Mouse (Mus musculus) adrenal gland (tissue): Measurements from ENCODE around the gene Srcin1.

Experiments used
- intact Hi-C: fragments of 180-260 bp; cut with DNase I; formaldehyde crosslinking; loops from one replicate; pipeline ENCODE4 v1.15.1; 2025

The Srcin1 gene

DNA sequence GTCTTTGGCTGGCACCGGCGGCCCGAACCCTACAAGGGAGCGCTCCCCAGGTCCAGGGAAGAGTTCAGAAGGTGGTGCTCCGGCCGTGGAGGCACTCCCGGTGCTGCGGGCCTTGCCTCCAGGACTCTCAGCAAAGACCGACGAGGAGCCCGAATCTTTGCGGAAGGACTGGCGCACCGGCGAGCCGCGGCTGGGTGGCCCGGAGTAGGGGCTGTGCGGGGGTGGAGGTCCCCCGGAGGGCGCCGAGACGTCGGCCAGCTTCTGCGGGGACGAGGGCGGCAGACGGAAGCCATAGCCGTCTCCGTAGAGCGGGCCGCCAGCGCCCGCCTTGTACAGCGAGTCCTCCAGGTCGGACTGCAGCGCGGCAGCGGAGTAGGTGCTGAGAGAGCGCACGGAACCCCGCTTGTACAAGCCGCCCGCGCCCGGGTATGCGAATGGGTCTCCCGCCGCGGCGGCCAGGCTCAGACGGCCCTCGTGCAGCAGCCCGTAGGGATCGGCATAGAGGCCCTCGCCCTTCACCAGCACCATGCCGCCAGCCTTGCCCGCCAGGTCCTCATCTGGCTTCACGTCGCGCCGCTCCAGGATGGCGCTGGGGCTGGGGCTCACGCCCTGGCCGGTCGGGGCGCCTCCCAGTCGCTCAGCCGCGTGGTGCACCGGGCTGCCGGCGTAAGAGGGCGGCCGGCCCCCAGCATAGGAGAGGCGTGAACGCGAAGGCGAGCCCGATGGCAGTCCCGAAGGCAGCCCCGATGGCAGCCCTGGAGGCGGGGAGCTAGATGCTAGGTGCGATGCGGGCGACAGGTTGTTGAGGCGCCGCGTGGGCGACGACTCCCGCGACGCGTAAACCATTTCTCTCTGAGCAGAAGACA, 41.3 kb downstream of the Srcin1 start:
- intact Hi-C loops = loop anchor here (5.0 kb wide), 2 partner anchors 43 to 88 kb away; partner anchors contain the start of gene Srcin1

DNA sequence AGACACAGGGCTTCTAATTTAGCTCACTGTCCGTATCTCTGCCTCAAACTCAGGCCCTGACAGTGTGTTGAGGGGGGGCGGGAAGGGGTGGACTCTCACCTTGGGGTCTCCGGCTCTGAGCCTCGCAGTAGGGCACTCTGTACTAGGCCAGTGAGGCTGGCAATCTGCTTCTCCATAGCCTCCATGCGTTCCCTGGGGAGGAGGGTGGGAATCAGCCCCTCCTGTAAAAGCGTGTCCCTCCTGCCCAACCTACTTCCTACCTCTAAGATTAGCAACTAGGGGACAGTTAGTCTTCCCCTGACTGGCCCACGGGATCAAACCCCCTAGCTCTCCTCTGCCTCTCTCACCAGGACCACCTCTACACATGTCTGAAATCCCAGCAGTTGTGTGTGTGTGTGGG, 42.3 kb downstream of the Srcin1 start:
- intact Hi-C loops = loop anchor here (5.0 kb wide), 2 partner anchors 44 to 89 kb away; partner anchors contain the start of gene Srcin1

GRCm38 (mm10) chr11:97532950-97533582, 42.9 kb downstream of the Srcin1 start:
- intact Hi-C loops = loop anchor here (5.0 kb wide), 2 partner anchors 44 to 89 kb away; partner anchors contain the start of gene Srcin1

DNA sequence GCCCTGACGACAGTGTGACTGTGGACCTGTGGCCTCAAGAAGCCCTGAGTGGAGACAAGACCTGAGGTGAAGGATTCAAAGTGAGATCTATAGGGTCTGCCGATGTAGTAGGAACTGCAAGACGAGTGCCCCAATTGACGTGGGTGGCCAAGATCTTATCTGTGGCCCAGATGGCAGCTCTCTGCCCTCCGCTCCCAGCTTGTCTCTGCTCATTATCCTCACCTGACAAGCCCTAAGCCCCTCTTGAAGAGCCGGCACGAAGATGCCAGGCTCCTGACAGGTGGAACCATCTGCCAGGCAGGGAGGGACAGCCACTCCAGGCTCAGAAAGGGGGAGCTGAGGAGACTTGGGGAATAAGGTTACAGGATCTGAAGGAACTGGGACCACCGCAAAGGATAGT, 43.6 kb downstream of the Srcin1 start:
- intact Hi-C loops = loop anchor here (5.0 kb wide), 2 partner anchors 45 to 90 kb away; partner anchors contain the start of gene Srcin1

- intact Hi-C loops = loop anchor here (5.0 kb wide), 2 partner anchors 46 to 91 kb away; partner anchors contain the start of gene Srcin1
These were observed 44.4 kb downstream of the Srcin1 start for GRCm38 (mm10) chr11:97531381-97532260.

GRCm38 (mm10) chr11:97530961-97531360, 45.0 kb downstream of the Srcin1 start:
- intact Hi-C loops = loop anchor here (5.0 kb wide), 2 partner anchors 46 to 91 kb away; partner anchors contain the start of gene Srcin1

- intact Hi-C loops = loop anchor here (5.0 kb wide), 2 partner anchors 47 to 92 kb away; partner anchors contain the start of gene Srcin1
These were observed 45.9 kb downstream of the Srcin1 start for GRCm38 (mm10) chr11:97530069-97530468.

DNA sequence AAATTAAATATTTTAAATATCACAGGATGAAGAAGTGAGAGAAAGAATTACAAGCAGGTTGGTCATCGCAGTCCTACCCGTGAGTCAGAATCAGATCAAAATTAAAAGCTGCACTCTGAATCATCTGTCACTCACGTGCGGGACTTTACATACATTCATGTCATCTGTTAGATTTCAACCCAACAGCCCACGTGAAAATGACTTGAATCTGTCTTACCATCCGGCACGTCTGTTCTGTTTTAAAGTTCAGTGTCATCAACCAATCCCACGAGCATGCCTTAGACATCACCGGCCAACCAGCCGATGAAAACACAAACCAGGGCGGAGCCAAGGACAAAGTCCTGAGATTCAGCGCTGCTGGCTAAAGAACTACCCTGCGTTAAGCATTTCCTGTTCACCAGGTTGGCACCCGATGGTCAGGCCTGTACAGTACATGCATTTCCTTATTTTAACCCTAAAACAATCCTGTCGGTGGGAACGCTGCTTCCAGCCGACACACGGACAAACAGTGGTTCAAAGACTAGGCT, 47.6 kb downstream of the Srcin1 start:
- intact Hi-C loops = loop anchor here (5.0 kb wide), 1 partner anchor 34 kb away; no protein-coding TSS in a partner anchor

GRCm38 (mm10) chr11:97525313-97525712, 50.7 kb downstream of the Srcin1 start:
- intact Hi-C loops = loop anchor here (5.0 kb wide), 1 partner anchor 37 kb away; no protein-coding TSS in a partner anchor

- intact Hi-C loops = no loop called here
These were observed 51.7 kb downstream of the Srcin1 start for GRCm38 (mm10) chr11:97524306-97524705.

- intact Hi-C loops = no loop called here
These were observed 52.1 kb downstream of the Srcin1 start for GRCm38 (mm10) chr11:97523827-97524261.

DNA sequence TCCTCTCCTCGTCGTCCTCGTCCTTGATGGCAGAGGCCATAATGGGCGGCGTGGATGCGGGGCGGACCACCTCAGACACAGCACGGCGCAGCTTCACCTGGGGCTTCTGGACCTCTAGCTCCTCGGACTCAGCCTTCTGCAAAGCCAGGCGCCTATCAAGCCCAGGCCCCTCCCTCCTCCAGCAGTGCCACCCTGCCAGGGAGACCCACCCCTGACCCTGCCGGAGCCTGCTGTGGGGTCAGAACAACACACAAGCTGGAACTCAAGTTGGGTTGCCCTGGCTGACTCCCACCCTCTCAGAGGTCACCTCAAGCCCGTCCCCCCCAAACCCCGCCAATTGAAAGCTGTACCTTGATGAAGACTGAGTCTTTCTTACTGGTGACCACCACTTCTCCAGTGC, 52.9 kb downstream of the Srcin1 start:
- intact Hi-C loops = no loop called here

- intact Hi-C loops = no loop called here
These were observed 54.1 kb downstream of the Srcin1 start for GRCm38 (mm10) chr11:97521741-97522474.

DNA sequence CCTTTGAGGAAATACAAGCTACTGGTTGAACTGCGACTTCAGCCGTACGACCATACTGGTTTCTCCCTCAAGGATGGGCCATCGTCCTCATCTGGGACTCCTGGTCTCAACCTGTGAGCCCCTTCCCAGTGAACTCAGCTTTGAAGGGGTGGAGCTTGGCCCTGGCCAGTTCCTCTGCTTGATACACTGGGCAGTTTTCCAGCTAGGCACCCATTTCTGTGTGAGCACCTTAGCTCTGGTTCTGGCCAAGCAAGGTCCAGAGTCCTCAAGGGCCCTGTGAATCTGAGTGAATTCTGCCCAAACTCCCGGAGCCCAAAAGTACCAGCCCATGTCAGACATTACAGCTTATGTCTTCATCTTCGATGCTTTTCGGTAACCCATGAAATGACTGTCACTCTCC, 55.4 kb downstream of the Srcin1 start:
- intact Hi-C loops = no loop called here

GRCm38 (mm10) chr11:97513066-97513465, 62.9 kb downstream of the Srcin1 start:
- intact Hi-C loops = no loop called here

GRCm38 (mm10) chr11:97512511-97512910, 63.5 kb downstream of the Srcin1 start:
- intact Hi-C loops = no loop called here

- intact Hi-C loops = no loop called here
These were observed 64.2 kb downstream of the Srcin1 start for GRCm38 (mm10) chr11:97511661-97512369.

- intact Hi-C loops = no loop called here
These were observed 64.9 kb downstream of the Srcin1 start for GRCm38 (mm10) chr11:97510966-97511660.
